Mouse (Mus musculus) C2C12 (cell line): Measurements from ENCODE around the gene Vipas39.

ENCODE experiments used
- CTCF ChIP-seq: IDR thresholded peaks from one replicate; pipeline ENCODE4 v1.5.1; 2011; ENCODE audit not compliant: control insufficient read depth, insufficient read depth, insufficient read length
- FOSL1 ChIP-seq: IDR thresholded peaks from one replicate; pipeline ENCODE4 v1.8.0; 2011; ENCODE audit warnings: mild to moderate bottlenecking, low read length; ENCODE audit not compliant: poor library complexity, insufficient read depth, severe bottlenecking

DNA sequence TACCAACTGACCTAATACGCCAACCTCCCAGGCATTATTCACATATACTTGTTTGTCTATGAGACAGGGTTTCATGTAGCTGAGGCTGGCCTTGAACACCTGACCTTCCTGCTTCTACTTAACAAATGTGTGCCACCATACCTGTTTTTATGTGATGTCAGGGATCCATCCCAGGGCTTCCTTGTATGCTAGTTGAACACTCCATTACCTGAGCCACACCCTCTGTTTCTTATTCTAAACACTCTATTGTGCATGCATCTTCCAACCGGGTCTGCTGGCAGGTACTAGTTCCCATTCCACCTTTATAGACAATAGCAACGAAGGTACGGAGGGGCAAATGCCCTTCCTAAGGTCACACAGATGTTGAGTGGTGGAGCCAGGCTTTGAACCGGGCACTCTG lies 23.0 kb upstream of the Vipas39 start:
- TF ChIP-seq FOSL1 (no peak), CTCF (no peak)
